Mouse (Mus musculus): ENCODE measurements at regions not wholly inside any gene's neighbourhood (a gene's known extent, or its start where the extent isn't known, plus 50 kb on each side); places are given as distances from the start of the nearest gene placed in this dataset.

- TF ChIP-seq CTCF (IDR thresholded peaks at IDR 0.05; ENCODE audit: control insufficient read depth, insufficient read depth, low read length) = no peak
- TF ChIP-seq POLR2A (IDR thresholded peaks at IDR 0.05; ENCODE audit: borderline replicate concordance, control insufficient read depth, low read depth, low read length) = no peak
Measured at GRCm38 (mm10) chr3:133876439-133877072, 331.6 kb upstream of the Tet2 start.

Data from bone marrow, adult 2 months (tissue).